Mouse (Mus musculus) CH12.LX (cell line): ENCODE data around the gene Trnt1.

Experiments
- CTCF ChIP-seq, 2 experiments: IDR thresholded peaks in 1 of 2; conservative IDR thresholded peaks in 1 of 2; 2 replicates each; pipeline ENCODE4 v1.5.1; 2011 to 2012; ENCODE audit warnings: low read depth in 2 of 2, low read length in 2 of 2, improper control_type of control experiment in 1 of 2, inconsistent platforms in 1 of 2, mild to moderate bottlenecking in 1 of 2, moderate library complexity in 1 of 2
- E2F4 ChIP-seq: IDR thresholded peaks from 2 replicates; pipeline ENCODE4 v1.6.1; 2011; ENCODE audit warnings: low read depth, low read length, improper control_type of control experiment; ENCODE audit not compliant: insufficient replicate concordance
- ELF1 ChIP-seq: IDR thresholded peaks from 2 replicates; pipeline ENCODE4 v1.6.1; 2014; ENCODE audit warnings: low read depth, mild to moderate bottlenecking, inconsistent platforms, low read length, improper control_type of control experiment
- MYC ChIP-seq: IDR thresholded peaks from 2 replicates; pipeline ENCODE4 v1.6.1; 2011; ENCODE audit warnings: low read depth, mild to moderate bottlenecking, improper control_type of control experiment, low read length
- POLR2A ChIP-seq: IDR thresholded peaks from 2 replicates; pipeline ENCODE4 v1.6.1; 2011; ENCODE audit warnings: low read depth, mild to moderate bottlenecking, improper control_type of control experiment, low read length

DNA sequence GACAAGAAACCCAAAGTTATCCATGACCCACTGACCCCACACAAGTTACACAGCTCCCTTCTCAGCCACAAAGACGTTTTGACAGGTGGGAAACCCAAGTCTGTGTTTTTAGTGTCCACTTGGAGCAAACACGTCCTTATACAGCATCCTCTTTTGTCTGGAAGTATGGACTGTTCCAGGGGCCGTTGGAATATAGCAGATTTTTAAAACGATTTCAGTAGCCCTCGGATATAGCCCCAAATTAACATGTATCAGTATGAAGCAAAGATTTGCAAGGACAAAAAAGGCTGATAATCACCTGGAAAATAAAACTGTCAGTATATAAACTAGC is 31.3 kb downstream of the Trnt1 start:
- TF ChIP-seq CTCF (conservative IDR thresholded peaks at IDR 0.05 in 1 of 2, IDR thresholded peaks at IDR 0.05 in 1 of 2; ENCODE audit: low read depth in 2 of 2, low read length in 2 of 2) (no peak), POLR2A (no peak), MYC (no peak), E2F4 (no peak), ELF1 (no peak)
